Mouse (Mus musculus) spleen, postnatal 4 days (tissue): ENCODE data around the gene Pank3.
"Not testable (repeated sequence)": the region's sequence is repeated elsewhere in the genome, so short reads cannot be mapped to it uniquely, and the experiment has no call there.

Experiments
- DNase-seq, 2 experiments: peaks; one replicate each; pipeline ENCODE4 v3.0.0; 2022; ENCODE audit warnings: low spot score in 2 of 2

Pank3 gene

DNA sequence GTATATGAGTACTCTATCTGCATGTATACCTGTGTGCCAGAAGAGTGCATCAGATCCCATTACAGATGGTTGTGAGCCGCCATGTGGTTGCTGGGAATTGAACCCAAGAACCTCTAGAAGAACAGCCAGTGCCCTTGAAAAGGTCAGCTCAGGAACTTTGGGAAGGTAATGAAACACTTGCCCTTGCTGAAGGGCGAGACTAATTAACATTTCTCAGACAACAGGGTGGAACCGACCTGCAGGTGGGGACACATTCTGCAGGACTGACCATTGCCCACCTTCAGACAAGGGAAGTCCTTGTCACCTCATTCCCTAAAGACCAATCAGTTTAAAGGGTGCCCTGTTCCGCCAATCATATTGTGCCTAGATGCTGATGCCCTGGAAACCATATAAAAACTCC lies 71.5 kb downstream of the Pank3 start:
- DNase-seq, result not testable (repeated sequence)
